Mouse (Mus musculus) spleen, adult 2 months (tissue): Measurements from ENCODE around the gene Fxyd5.

Experiments
- CTCF ChIP-seq: fragments of 200-500 bp; IDR thresholded peaks from 2 replicates; pipeline ENCODE4 v1.5.1; 2011; ENCODE audit warnings: mild to moderate bottlenecking, inconsistent platforms; ENCODE audit not compliant: insufficient read depth, insufficient read length, insufficient replicate concordance; ENCODE audit errors: extremely low read depth
- POLR2A ChIP-seq: fragments of 200-500 bp; IDR thresholded peaks from 2 replicates; pipeline ENCODE4 v1.6.1; 2011; ENCODE audit warnings: low read depth, low read length, inconsistent platforms

- no peak for TF ChIP-seq CTCF
- no peak for TF ChIP-seq POLR2A
These were observed 31.9 kb upstream of the Fxyd5 start for GRCm38 (mm10) chr7:31074061-31074712.
